Mouse (Mus musculus) bone marrow, adult 2 months (tissue): ENCODE measurements around the gene Hhipl1. TPM values are rescaled to one million over a fixed set of nuclear protein-coding genes. Genes with fewer than 3 reads are reported as not detected.

ENCODE experiments used
- H3K27ac ChIP-seq: fragments of 200-500 bp; 2 replicates; pipeline ENCODE4 v1.5.1; 2012; ENCODE audit warnings: low read depth, mild to moderate bottlenecking, control low read depth, inconsistent platforms, low read length; ENCODE audit not compliant: control insufficient read depth, poor library complexity, insufficient read depth
- H3K4me1 ChIP-seq: fragments of 200-500 bp; 2 replicates; pipeline ENCODE4 v1.6.1; 2011; ENCODE audit warnings: low read length; ENCODE audit not compliant: control insufficient read depth, insufficient read depth
- H3K4me3 ChIP-seq: fragments of 200-500 bp; replicated peaks from 2 replicates; pipeline ENCODE3; 2011; ENCODE audit warnings: mild to moderate bottlenecking, low read depth, low read length, control low read depth; ENCODE audit not compliant: control insufficient read depth
- CTCF ChIP-seq: fragments of 200-500 bp; IDR thresholded peaks from 2 replicates; pipeline ENCODE4 v1.5.1; 2011; ENCODE audit warnings: low read length, control low read depth; ENCODE audit not compliant: control insufficient read depth, insufficient read depth
- POLR2A ChIP-seq: fragments of 200-500 bp; IDR thresholded peaks from 2 replicates; pipeline ENCODE4 v1.6.1; 2011; ENCODE audit warnings: low read depth, mild to moderate bottlenecking, control low read depth, low read length, borderline replicate concordance; ENCODE audit not compliant: control insufficient read depth
- WGBS: fragments of 180-500 bp; shearing (Covaris S2); methylation state at CpG from one replicate; pipeline ENCODE4 v1.1.7; 2018; 5-methylcytosine and 5-hydroxymethylcytosine counted together
- polyA plus RNA-seq: library from polyadenylated mRNA; stranded (reverse); fragments of >200 nt; gene quantifications from 2 replicates; pipeline ENCODE4 v1.2.4, GENCODE M21; 2011; ENCODE audit warnings: low replicate concordance; ENCODE audit not compliant: missing spikeins, insufficient read depth, insufficient read length

Gene Hhipl1
- polyA plus RNA-seq, 1 experiment: not detected

- 85% methylated on average over 10 of the region's 10 CpGs for WGBS
- H3K4me1 ChIP-seq: no peaks in the 10 kb centered on the region
- H3K4me3 ChIP-seq: no peak overlapping the region
- TF ChIP-seq POLR2A (no peak), CTCF (no peak)
- no peak overlapping the region for H3K27ac ChIP-seq
These were observed 37.1 kb upstream of the Hhipl1 start for GRCm38 (mm10) chr12:108268970-108269369.

- no peak for TF ChIP-seq POLR2A
- no peak for TF ChIP-seq CTCF
- no peak overlapping the region for H3K4me3 ChIP-seq
- no peak overlapping the region for H3K27ac ChIP-seq
- WGBS: 51% methylated on average over 5 of the region's 5 CpGs
- no peaks in the 10 kb centered on the region for H3K4me1 ChIP-seq
These were observed 36.4 kb upstream of the Hhipl1 start for GRCm38 (mm10) chr12:108269699-108270098.

GRCm38 (mm10) chr12:108270240-108270919, 35.7 kb upstream of the Hhipl1 start:
- 81% methylated on average over 13 of the region's 13 CpGs for WGBS
- Histone ChIP-seq H3K4me3 (no peak overlapping the region), H3K4me1 (no peaks in the 10 kb centered on the region), H3K27ac (no peak overlapping the region)
- TF ChIP-seq CTCF (no peak), POLR2A (no peak)

- Histone ChIP-seq H3K4me3 (no peak overlapping the region), H3K4me1 (no peaks in the 10 kb centered on the region), H3K27ac (no peak overlapping the region)
- 84% methylated on average over 16 of the region's 16 CpGs for WGBS
- TF ChIP-seq CTCF (no peak), POLR2A (no peak)
These were observed 34.5 kb upstream of the Hhipl1 start for GRCm38 (mm10) chr12:108271351-108272142.

GRCm38 (mm10) chr12:108272143-108272635, 33.9 kb upstream of the Hhipl1 start:
- no peak overlapping the region for H3K27ac ChIP-seq
- WGBS: 80% methylated on average over 7 of the region's 7 CpGs
- H3K4me1 ChIP-seq: no peaks in the 10 kb centered on the region
- H3K4me3 ChIP-seq: no peak overlapping the region
- TF ChIP-seq CTCF (no peak), POLR2A (no peak)

- H3K4me1 ChIP-seq: no peaks in the 10 kb centered on the region
- no peak overlapping the region for H3K4me3 ChIP-seq
- 14% methylated on average over 21 of the region's 21 CpGs for WGBS
- no peak overlapping the region for H3K27ac ChIP-seq
- TF ChIP-seq POLR2A (no peak), CTCF (no peak)
These were observed 32.4 kb upstream of the Hhipl1 start for GRCm38 (mm10) chr12:108273466-108274312.

GRCm38 (mm10) chr12:108274313-108274595, 31.8 kb upstream of the Hhipl1 start:
- Histone ChIP-seq H3K4me1 (no peaks in the 10 kb centered on the region), H3K27ac (no peak overlapping the region), H3K4me3 (no peak overlapping the region)
- 5% methylated on average over 35 of the region's 35 CpGs for WGBS
- TF ChIP-seq POLR2A: no peak
- no peak for TF ChIP-seq CTCF
